Mouse (Mus musculus): ENCODE measurements around the gene Capn13. TPM values are rescaled to one million over a fixed set of nuclear protein-coding genes. Genes with fewer than 3 reads are reported as not detected.
A peak's percentile ranks its signal among the peaks of the same experiment; 100 is the strongest.
"Not testable (repeated sequence)": the region's sequence is repeated elsewhere in the genome, so short reads cannot be mapped to it uniquely, and the experiment has no call there.

The Capn13 gene
- polyA plus RNA-seq, 1 experiment from 2014 or later, result 0.15 TPM

GRCm38 (mm10) chr17:73273809-73274208 is 126.9 kb downstream of the Capn13 start:
- H3K9me3 ChIP-seq (ENCODE audit: control insufficient read depth, low read length), result no peaks in the 10 kb centered on the region
- no peaks in the 10 kb centered on the region for H3K36me3 ChIP-seq (ENCODE audit: control insufficient read depth, insufficient read depth, low read length)
- H3K4me1 ChIP-seq (ENCODE audit: control insufficient read depth, insufficient read depth, low read length), result peaks cover 3% of the 10 kb centered on the region; the same call in 1 of the 2 replicates
- no peak for ATAC-seq (ENCODE audit: low read depth)
- no peak overlapping the region for H3K4me3 ChIP-seq (ENCODE audit: low read depth, low read length)
- H3K27ac ChIP-seq (ENCODE audit: low read depth, low read length), result no peak overlapping the region
- H3K9ac ChIP-seq (replicated peaks; ENCODE audit: low read depth, low read length), result no peak overlapping the region
- no peak overlapping the region for H3K4me2 ChIP-seq (ENCODE audit: low read depth, low read length)
- no peaks in the 10 kb centered on the region for H3K27me3 ChIP-seq (ENCODE audit: control insufficient read depth, insufficient read depth, low read length)
- 85% methylated on average over 7 of the region's 7 CpGs for WGBS

- Histone ChIP-seq H3K4me2 (ENCODE audit: low read depth, low read length) (no peak overlapping the region), H3K4me3 (ENCODE audit: low read depth, low read length) (no peak overlapping the region), H3K36me3 (ENCODE audit: control insufficient read depth, insufficient read depth, low read length) (no peaks in the 10 kb centered on the region), H3K9ac (replicated peaks; ENCODE audit: low read depth, low read length) (no peak overlapping the region), H3K4me1 (ENCODE audit: control insufficient read depth, insufficient read depth, low read length) (peaks cover 3% of the 10 kb centered on the region; the same call in 1 of the 2 replicates), H3K27ac (ENCODE audit: low read depth, low read length) (peak overlapping the region; percentile 28; the same call in 1 of the 2 replicates), H3K9me3 (ENCODE audit: control insufficient read depth, low read length) (no peaks in the 10 kb centered on the region), H3K27me3 (ENCODE audit: control insufficient read depth, insufficient read depth, low read length) (no peaks in the 10 kb centered on the region)
- WGBS, result 77% methylated on average over 7 of the region's 7 CpGs
- ATAC-seq (ENCODE audit: low read depth), result peak; percentile 85
Measured at GRCm38 (mm10) chr17:73271797-73272600, 128.7 kb downstream of the Capn13 start.

GRCm38 (mm10) chr17:73270871-73271796 is 129.5 kb downstream of the Capn13 start:
- Histone ChIP-seq H3K36me3 (ENCODE audit: control insufficient read depth, insufficient read depth, low read length) (no peaks in the 10 kb centered on the region), H3K9me3 (ENCODE audit: control insufficient read depth, low read length) (no peaks in the 10 kb centered on the region), H3K4me3 (ENCODE audit: low read depth, low read length) (no peak overlapping the region), H3K4me2 (ENCODE audit: low read depth, low read length) (no peak overlapping the region), H3K4me1 (ENCODE audit: control insufficient read depth, insufficient read depth, low read length) (peaks cover 3% of the 10 kb centered on the region; the same call in 1 of the 2 replicates), H3K9ac (replicated peaks; ENCODE audit: low read depth, low read length) (no peak overlapping the region), H3K27me3 (ENCODE audit: control insufficient read depth, insufficient read depth, low read length) (no peaks in the 10 kb centered on the region), H3K27ac (ENCODE audit: low read depth, low read length) (peak overlapping the region; percentile 28; the same call in 1 of the 2 replicates)
- ATAC-seq (ENCODE audit: low read depth), result no peak
- 83% methylated on average over 15 of the region's 15 CpGs for WGBS

- H3K4me3 ChIP-seq (ENCODE audit: low read depth, low read length), result no peak overlapping the region
- H3K36me3 ChIP-seq (ENCODE audit: control insufficient read depth, insufficient read depth, low read length), result no peaks in the 10 kb centered on the region
- WGBS, result 92% methylated on average over 8 of the region's 8 CpGs
- H3K4me2 ChIP-seq (ENCODE audit: low read depth, low read length), result no peak overlapping the region
- ATAC-seq (ENCODE audit: low read depth), result no peak
- H3K9ac ChIP-seq (replicated peaks; ENCODE audit: low read depth, low read length), result no peak overlapping the region
- H3K27me3 ChIP-seq (ENCODE audit: control insufficient read depth, insufficient read depth, low read length), result no peaks in the 10 kb centered on the region
- H3K9me3 ChIP-seq (ENCODE audit: control insufficient read depth, low read length), result no peaks in the 10 kb centered on the region
- H3K27ac ChIP-seq (ENCODE audit: low read depth, low read length), result no peak overlapping the region
- peaks cover 7% of the 10 kb centered on the region for H3K4me1 ChIP-seq (ENCODE audit: control insufficient read depth, insufficient read depth, low read length)
Measured at GRCm38 (mm10) chr17:73263077-73263501, 137.6 kb downstream of the Capn13 start.

GRCm38 (mm10) chr17:73262558-73262957 is 138.1 kb downstream of the Capn13 start:
- Histone ChIP-seq H3K36me3 (ENCODE audit: control insufficient read depth, insufficient read depth, low read length) (no peaks in the 10 kb centered on the region), H3K4me2 (ENCODE audit: low read depth, low read length) (no peak overlapping the region), H3K9me3 (ENCODE audit: control insufficient read depth, low read length) (no peaks in the 10 kb centered on the region), H3K27ac (ENCODE audit: low read depth, low read length) (no peak overlapping the region), H3K9ac (replicated peaks; ENCODE audit: low read depth, low read length) (no peak overlapping the region), H3K4me3 (ENCODE audit: low read depth, low read length) (no peak overlapping the region), H3K4me1 (ENCODE audit: control insufficient read depth, insufficient read depth, low read length) (peaks cover 9% of the 10 kb centered on the region), H3K27me3 (ENCODE audit: control insufficient read depth, insufficient read depth, low read length) (no peaks in the 10 kb centered on the region)
- no peak for ATAC-seq (ENCODE audit: low read depth)
- 90% methylated on average over 2 of the region's 2 CpGs for WGBS

- H3K9ac ChIP-seq (replicated peaks; ENCODE audit: low read depth, low read length); H3K9me3 ChIP-seq (ENCODE audit: control insufficient read depth, low read length); H3K4me3 ChIP-seq (ENCODE audit: low read depth, low read length); ATAC-seq (ENCODE audit: low read depth); H3K27me3 ChIP-seq (ENCODE audit: control insufficient read depth, insufficient read depth, low read length); H3K4me2 ChIP-seq (ENCODE audit: low read depth, low read length); H3K4me1 ChIP-seq (ENCODE audit: control insufficient read depth, insufficient read depth, low read length); H3K36me3 ChIP-seq (ENCODE audit: control insufficient read depth, insufficient read depth, low read length); H3K27ac ChIP-seq (ENCODE audit: low read depth, low read length): not testable (repeated sequence)
- WGBS, result 94% methylated on average over 5 of the region's 5 CpGs
Measured at GRCm38 (mm10) chr17:73259258-73259657, 141.4 kb downstream of the Capn13 start.

- Histone ChIP-seq H3K27me3 (ENCODE audit: control insufficient read depth, insufficient read depth, low read length) (no peaks in the 10 kb centered on the region), H3K9me3 (ENCODE audit: control insufficient read depth, low read length) (no peaks in the 10 kb centered on the region), H3K27ac (ENCODE audit: low read depth, low read length) (no peak overlapping the region), H3K4me1 (ENCODE audit: control insufficient read depth, insufficient read depth, low read length) (peaks cover 9% of the 10 kb centered on the region), H3K9ac (replicated peaks; ENCODE audit: low read depth, low read length) (no peak overlapping the region; the same call in 1 of the 2 replicates), H3K4me3 (ENCODE audit: low read depth, low read length) (no peak overlapping the region), H3K36me3 (ENCODE audit: control insufficient read depth, insufficient read depth, low read length) (no peaks in the 10 kb centered on the region), H3K4me2 (ENCODE audit: low read depth, low read length) (0 out of 2 replicates have a peak overlapping the region, but pooled peaks have one; percentile 14)
- peak; percentile 51; the same call in 1 of the 2 replicates for ATAC-seq (ENCODE audit: low read depth)
- 18% methylated on average over 12 of the region's 12 CpGs for WGBS
Measured at GRCm38 (mm10) chr17:73258620-73259019, 142.0 kb downstream of the Capn13 start.
